Mouse (Mus musculus): ENCODE measurements around the gene Ptprcap.

- TF ChIP-seq CTCF (IDR thresholded peaks at IDR 0.05; ENCODE audit: low read depth, low read length) (peak; percentile 87), POLR2A (IDR thresholded peaks at IDR 0.05; ENCODE audit: extremely low read depth, insufficient read depth, low read length) (peak; percentile 88)
Observed at GRCm38 (mm10) chr19:4169378-4169784, 16.0 kb downstream of the Ptprcap start.

All from liver, adult 2 months (tissue).